Mouse (Mus musculus): ENCODE data around the gene Wfikkn2.

Wfikkn2 gene

GRCm38 (mm10) chr11:94261585-94262370, 16.0 kb upstream of the Wfikkn2 start:
- no peak for DNase-seq

GRCm38 (mm10) chr11:94259814-94260213, 14.0 kb upstream of the Wfikkn2 start:
- DNase-seq = no peak

- DNase-seq = no peak
Observed at GRCm38 (mm10) chr11:94257987-94258386, 12.2 kb upstream of the Wfikkn2 start.

- no peak for DNase-seq
Observed at GRCm38 (mm10) chr11:94255733-94256132, 9.9 kb upstream of the Wfikkn2 start.

- no peak for DNase-seq
Observed at GRCm38 (mm10) chr11:94253691-94254090, 7.9 kb upstream of the Wfikkn2 start.

- DNase-seq = no peak
Observed at GRCm38 (mm10) chr11:94253156-94253555, 7.4 kb upstream of the Wfikkn2 start.

GRCm38 (mm10) chr11:94246789-94247061, 920 bp upstream of the Wfikkn2 start:
- no peak for DNase-seq

- no peak for DNase-seq
Observed at GRCm38 (mm10) chr11:94244385-94244784, 1.4 kb downstream of the Wfikkn2 start.

- no peak for DNase-seq
Observed at GRCm38 (mm10) chr11:94243422-94244180, 2.2 kb downstream of the Wfikkn2 start.

- no peak for DNase-seq
Observed at GRCm38 (mm10) chr11:94242760-94243421, 2.9 kb downstream of the Wfikkn2 start.

GRCm38 (mm10) chr11:94239706-94240105, 6.1 kb downstream of the Wfikkn2 start:
- DNase-seq = no peak

GRCm38 (mm10) chr11:94238786-94239185, 7.0 kb downstream of the Wfikkn2 start:
- DNase-seq = no peak

- DNase-seq = peak; percentile 71
Observed at GRCm38 (mm10) chr11:94236074-94236473, 9.7 kb downstream of the Wfikkn2 start.

- no peak for DNase-seq
Observed at GRCm38 (mm10) chr11:94234857-94235256, 10.9 kb downstream of the Wfikkn2 start.

- DNase-seq = no peak
Observed at GRCm38 (mm10) chr11:94234380-94234779, 11.4 kb downstream of the Wfikkn2 start.

- DNase-seq = no peak
Observed at GRCm38 (mm10) chr11:94233405-94233804, 12.4 kb downstream of the Wfikkn2 start.

GRCm38 (mm10) chr11:94231821-94232552, 13.8 kb downstream of the Wfikkn2 start:
- DNase-seq = no peak

- no peak for DNase-seq
Observed at GRCm38 (mm10) chr11:94230244-94230643, 15.6 kb downstream of the Wfikkn2 start.

- no peak for DNase-seq
Observed at GRCm38 (mm10) chr11:94229207-94229960, 16.4 kb downstream of the Wfikkn2 start.

- DNase-seq = no peak
Observed at GRCm38 (mm10) chr11:94228416-94228815, 17.4 kb downstream of the Wfikkn2 start.

GRCm38 (mm10) chr11:94225985-94226384, 19.8 kb downstream of the Wfikkn2 start:
- DNase-seq = no peak

- DNase-seq = no peak
Observed at GRCm38 (mm10) chr11:94223531-94223930, 22.3 kb downstream of the Wfikkn2 start.

Data from right cerebral cortex, postnatal 25 days (tissue).